Mouse (Mus musculus) cerebellum, postnatal 4 days (tissue): ENCODE results near the gene Tst.

Experiments
- DNase-seq, 2 experiments: peaks; one replicate each; pipeline ENCODE4 v3.0.0; 2022; ENCODE audit warnings: low spot score in 2 of 2, mixed read lengths in 1 of 2

The Tst gene

GRCm38 (mm10) chr15:78429871-78430622 lies 24.3 kb upstream of the Tst start:
- DNase-seq, result no peak

- no peak for DNase-seq
Measured at GRCm38 (mm10) chr15:78429139-78429459, 23.4 kb upstream of the Tst start.

- peak; percentile 55 to 77 for DNase-seq
Measured at GRCm38 (mm10) chr15:78428391-78429138, 22.9 kb upstream of the Tst start, which contains the start of gene Kctd17. Gene Kctd17 (plus strand): TSS chr15:78428564.

GRCm38 (mm10) chr15:78425230-78425629 lies 19.5 kb upstream of the Tst start:
- no peak for DNase-seq

- DNase-seq, result no peak
Measured at GRCm38 (mm10) chr15:78424507-78424906, 18.8 kb upstream of the Tst start.

GRCm38 (mm10) chr15:78422046-78422956 lies 16.6 kb upstream of the Tst start:
- peak; percentile 85 to 88 for DNase-seq

GRCm38 (mm10) chr15:78420395-78420794 lies 14.7 kb upstream of the Tst start:
- DNase-seq, result no peak

- DNase-seq, result no peak
Measured at GRCm38 (mm10) chr15:78416937-78417336, 11.2 kb upstream of the Tst start.

GRCm38 (mm10) chr15:78414157-78414556 lies 8.4 kb upstream of the Tst start:
- no peak for DNase-seq

GRCm38 (mm10) chr15:78413719-78414117 lies 8.0 kb upstream of the Tst start:
- no peak for DNase-seq

GRCm38 (mm10) chr15:78413083-78413718 lies 7.5 kb upstream of the Tst start:
- DNase-seq, result no peak

- DNase-seq, result no peak
Measured at GRCm38 (mm10) chr15:78409570-78410052, 3.9 kb upstream of the Tst start.

GRCm38 (mm10) chr15:78406293-78406934 lies 707 bp upstream of the Tst start, which contains the start of gene Mpst:
Gene Mpst (plus strand): TSS chr15:78406416.
- DNase-seq, result peak; percentile 72 to 83

GRCm38 (mm10) chr15:78405098-78405497 lies 609 bp downstream of the Tst start:
- DNase-seq, result no peak

GRCm38 (mm10) chr15:78403896-78404295 lies 1.8 kb downstream of the Tst start:
- DNase-seq, result peak in 1 of 2 experiments; percentile 79

GRCm38 (mm10) chr15:78403301-78403741 lies 2.4 kb downstream of the Tst start:
- DNase-seq, result no peak

- peak in 1 of 2 experiments; percentile 34 for DNase-seq
Measured at GRCm38 (mm10) chr15:78402423-78402822, 3.3 kb downstream of the Tst start.

GRCm38 (mm10) chr15:78401921-78402320 lies 3.8 kb downstream of the Tst start:
- peak in 1 of 2 experiments; percentile 76 for DNase-seq

GRCm38 (mm10) chr15:78401345-78401744 lies 4.4 kb downstream of the Tst start:
- peak in 1 of 2 experiments; percentile 46 for DNase-seq

GRCm38 (mm10) chr15:78395478-78395962 lies 10.2 kb downstream of the Tst start, which contains the start of gene Tex33:
Gene Tex33 (minus strand): TSS chr15:78395912.
- no peak for DNase-seq
